In the genomic region with DNA sequence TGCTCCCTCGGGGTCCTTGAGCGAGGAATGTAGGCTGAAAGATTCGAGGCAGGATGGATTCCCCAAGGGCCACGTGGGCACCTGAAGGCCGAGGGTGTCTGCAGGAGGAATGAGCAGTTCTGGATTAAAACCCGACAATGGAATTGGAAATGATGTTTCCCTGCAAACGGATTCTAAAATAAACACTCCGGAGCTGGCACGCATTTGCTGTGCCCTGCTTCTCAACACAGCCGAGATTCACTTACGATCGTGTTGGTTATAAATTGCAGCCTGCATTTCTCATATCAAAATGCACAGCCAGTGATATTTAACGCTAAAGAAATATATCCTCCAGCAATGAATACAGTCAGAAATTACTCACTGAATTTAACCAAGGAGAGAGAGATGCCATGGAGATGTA, we compare ENCODE assay signal across 22 mouse cellular contexts.
A peak's percentile ranks its signal among the peaks of the same experiment; 100 is the strongest.
DNase-seq lines count a peak whose midpoint lies in the region; ATAC-seq and TF ChIP-seq lines count a peak whose summit lies in the region.
"Had no signal": no experiment of that assay in that cellular context is flagged by ENCODE, and none has a peak within 500 bp of the region (broad histone marks: within the 10 kb centered on the region; RNA-seq: fewer than 3 reads in every experiment).

No protein-coding gene starts in this region.

- no peak overlapping the region; the same call in 1 of the 2 replicates for H3K4me3 ChIP-seq in layer of hippocampus, adult 2 months
- no peak overlapping the region for H3K4me3 ChIP-seq in midbrain, postnatal 0 days (ENCODE audit: low read depth, low read length)
- H3K4me3 ChIP-seq: embryonic facial prominence, embryonic 10.5 days; heart, embryonic 10.5 days; limb, embryonic 15.5 days; myocyte had no signal

- H3K27me3 ChIP-seq in midbrain, postnatal 0 days (ENCODE audit: insufficient read depth, low read length), result no peaks in the 10 kb centered on the region
- H3K27me3 ChIP-seq: limb, embryonic 15.5 days; megakaryocyte, embryonic 14.5 days had no signal

- ATAC-seq in midbrain, postnatal 0 days (ENCODE audit: low FRiP score), result no peak
- ATAC-seq: forebrain, embryonic 14.5 days; inflammation-experienced regulatory T-cells, adult 6 months; liver, postnatal 0 days had no signal

- no peaks in the 10 kb centered on the region for H3K36me3 ChIP-seq in midbrain, postnatal 0 days (ENCODE audit: insufficient read depth, low read length)
- H3K36me3 ChIP-seq: embryonic facial prominence, embryonic 10.5 days; G1E; heart, embryonic 10.5 days; limb, embryonic 15.5 days had no signal

- H3K4me2 ChIP-seq in midbrain, postnatal 0 days (ENCODE audit: low read depth, low read length, poor library complexity, severe bottlenecking), result 0 out of 2 replicates have a peak overlapping the region, but pooled peaks have one; percentile 4
- H3K4me2 ChIP-seq: limb, embryonic 15.5 days had no signal

- H3K9ac ChIP-seq in midbrain, postnatal 0 days (replicated peaks; ENCODE audit: low read length, poor library complexity, severe bottlenecking), result no peak overlapping the region
- H3K9ac ChIP-seq: limb, embryonic 15.5 days; liver, postnatal 0 days had no signal

- DNase-seq in layer of hippocampus, adult 2 months (ENCODE audit: low spot score in 2 of 2), result no peak
- DNase-seq in layer of hippocampus, adult 9-11 months, result no peak
- peak; percentile 32 for DNase-seq in right cerebral cortex, adult 18-20 months
- DNase-seq in right cerebral cortex, postnatal 14 days, result no peak
- DNase-seq in midbrain, postnatal 0 days (ENCODE audit: low spot score), result no peak
- no peak for DNase-seq in spleen, adult 18-20 months
- DNase-seq in gastrocnemius, adult 8-10 months (ENCODE audit: low spot score in 2 of 2), result no peak
- DNase-seq: cerebellum, adult 11 months; cerebellum, postnatal 25 days; heart, postnatal 10 days; layer of hippocampus, postnatal 36 days; liver, postnatal 0 days; lung, postnatal 14 days; thymus, postnatal 4 days had no signal

- TF ChIP-seq CTCF in layer of hippocampus, adult 2 months (conservative IDR thresholded peaks at IDR 0.05), result no peak
- no peak for TF ChIP-seq CTCF in midbrain, postnatal 0 days (IDR thresholded peaks at IDR 0.05)

- no peaks in the 10 kb centered on the region; the same call in 1 of the 2 replicates for H3K4me1 ChIP-seq in midbrain, postnatal 0 days (ENCODE audit: insufficient read depth, low read length)
- H3K4me1 ChIP-seq: embryonic facial prominence, embryonic 10.5 days; heart, embryonic 10.5 days; limb, embryonic 15.5 days; megakaryocyte, embryonic 14.5 days had no signal

- 48% methylated on average over 13 of the region's 13 CpGs for WGBS in midbrain, postnatal 0 days

- H3K9me3 ChIP-seq in midbrain, postnatal 0 days (ENCODE audit: low read length), result no peaks in the 10 kb centered on the region
- H3K9me3 ChIP-seq: embryonic facial prominence, embryonic 10.5 days; heart, embryonic 10.5 days; limb, embryonic 15.5 days had no signal

- peak overlapping the region; percentile 6; the same call in 1 of the 2 replicates for H3K27ac ChIP-seq in layer of hippocampus, adult 2 months
- peak overlapping the region; percentile 72 for H3K27ac ChIP-seq in midbrain, postnatal 0 days (ENCODE audit: low read depth, low read length)
- H3K27ac ChIP-seq: embryonic facial prominence, embryonic 10.5 days; heart, embryonic 10.5 days; limb, embryonic 15.5 days had no signal
